Mouse (Mus musculus): ENCODE measurements around the gene Gtf2h5.

DNA sequence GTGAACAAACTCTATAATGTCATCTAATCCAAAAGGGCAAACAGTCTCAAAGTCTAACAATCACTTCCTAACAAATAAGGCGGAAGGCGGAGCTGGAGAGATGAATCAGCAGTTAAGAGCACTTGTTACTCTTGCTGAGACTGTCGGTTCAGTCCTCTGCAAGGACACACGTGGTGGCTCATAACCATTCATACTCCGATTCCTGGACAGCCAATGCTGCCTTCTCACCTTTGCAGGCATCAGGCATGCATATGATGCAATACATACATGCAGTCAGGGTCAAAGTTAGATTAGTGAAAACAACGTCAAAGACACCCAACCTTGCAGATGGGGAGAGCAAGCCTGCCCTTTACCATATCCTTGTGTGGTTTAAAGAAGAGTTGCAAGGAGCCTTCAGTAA is 12.0 kb downstream of the Gtf2h5 start:
- no peak for TF ChIP-seq GATA1 (IDR thresholded peaks at IDR 0.05; ENCODE audit: low read length)
- no peak for TF ChIP-seq TAL1 (IDR thresholded peaks at IDR 0.05; ENCODE audit: low read length)

Measured in erythroblast, embryonic 14.5 days (primary cell).